Mouse (Mus musculus) C3H10T1/2 (cell line): Measurements from ENCODE around the gene Gbp4. TPM values are rescaled to one million over a fixed set of nuclear protein-coding genes. Genes with fewer than 3 reads are reported as not detected.

Source experiments
- polyA plus RNA-seq, 2 experiments: library from polyadenylated mRNA; unstranded; fragments of >200 nt; fragmentation: generic; extraction: Trizol; gene quantifications; one replicate each; pipeline ENCODE4 v1.2.1; 2012; ENCODE audit warnings: missing spikeins in 2 of 2

The Gbp4 gene
- polyA plus RNA-seq = under 1 TPM in 1 of 2 experiments, not detected in 1; 0.47 TPM

GRCm38 (mm10) chr5:105139409-105140088, at the start of gene Gbp4, which contains the start of the genes Gbp9 and Gbp8:
Gbp4 (minus strand) TSS chr5:105139586.
Gbp9 (minus strand) TSS chr5:105139539.
Gbp8 (minus strand) TSS chr5:105139540.

Other genes starting within 250 kb of the Gbp4 start
- gene Abcg3, start 156.9 kb downstream of the Gbp4 start, polyA plus RNA-seq = not detected
- gene Gbp9, start within 50 bp of the Gbp4 start, polyA plus RNA-seq = 1 to 10 TPM in 1 of 2 experiments, under 1 TPM in 1; 0.04 to 1.9 TPM
- under 1 TPM in 1 of 2 experiments, not detected in 1; 0.09 TPM for gene Gbp8, start within 50 bp of the Gbp4 start, polyA plus RNA-seq
- under 1 TPM in 1 of 2 experiments, not detected in 1; 0.26 TPM for gene Gbp10, start 99.9 kb upstream of the Gbp4 start, polyA plus RNA-seq
- under 1 TPM in 1 of 2 experiments, not detected in 1; 0.54 TPM for gene Gm43302, start 154.1 kb upstream of the Gbp4 start, polyA plus RNA-seq
- under 1 TPM in 1 of 2 experiments, not detected in 1; 0.13 TPM for gene Gbp6, start 154.1 kb upstream of the Gbp4 start, polyA plus RNA-seq